Mouse (Mus musculus): ENCODE results near the gene 1700029P11Rik. TPM values are rescaled to one million over a fixed set of nuclear protein-coding genes. Genes with fewer than 3 reads are reported as not detected.
"Not testable (repeated sequence)": the region's sequence is repeated elsewhere in the genome, so short reads cannot be mapped to it uniquely, and the experiment has no call there.

1700029P11Rik gene
- total RNA-seq, 2 experiments from 2014 or later, result not detected

DNA sequence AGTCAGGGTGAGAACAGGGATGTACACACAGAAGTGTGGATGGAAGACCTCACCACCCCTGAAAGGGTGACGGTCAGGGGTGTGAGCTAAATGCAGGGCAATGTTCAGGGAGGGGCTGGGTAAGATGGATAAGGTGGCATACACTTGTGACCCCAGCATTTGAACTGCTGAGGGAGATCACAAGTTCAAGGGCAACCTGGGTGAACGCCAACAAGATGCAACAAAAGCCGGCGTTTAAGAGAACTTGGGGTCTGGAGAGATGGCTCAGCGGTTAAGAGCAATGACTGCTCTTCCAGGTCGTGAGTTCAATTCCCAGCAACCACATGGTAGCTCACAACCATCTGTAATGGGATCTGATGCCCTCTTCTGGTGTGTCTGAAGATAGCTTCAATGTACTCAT is 25.6 kb upstream of the 1700029P11Rik start:
- intact Hi-C loops (cut with DNase I), result no loop called here
- no peak for DNase-seq (ENCODE audit: low spot score in 2 of 2)

DNA sequence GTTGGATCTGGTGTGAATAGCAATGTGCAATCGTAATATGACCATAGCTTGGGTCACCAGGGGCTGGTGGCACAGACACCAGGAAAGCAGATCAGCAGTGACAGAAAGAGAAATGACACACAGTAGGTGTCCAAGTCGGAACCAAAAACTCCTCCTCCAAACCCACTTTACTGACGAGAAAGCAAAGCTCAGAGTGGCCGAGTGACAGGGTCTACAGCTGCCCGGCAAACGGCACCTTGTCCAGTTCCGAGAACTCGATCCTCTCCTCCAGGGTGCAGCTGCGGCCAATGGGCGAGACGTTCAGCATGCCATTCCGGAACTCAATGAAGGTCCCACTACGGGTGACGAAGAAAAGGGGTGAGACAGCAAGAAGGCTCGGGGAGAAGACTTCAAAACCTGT is 24.9 kb upstream of the 1700029P11Rik start:
- intact Hi-C loops (cut with DNase I), result no loop called here
- no peak for DNase-seq (ENCODE audit: low spot score in 2 of 2)

DNA sequence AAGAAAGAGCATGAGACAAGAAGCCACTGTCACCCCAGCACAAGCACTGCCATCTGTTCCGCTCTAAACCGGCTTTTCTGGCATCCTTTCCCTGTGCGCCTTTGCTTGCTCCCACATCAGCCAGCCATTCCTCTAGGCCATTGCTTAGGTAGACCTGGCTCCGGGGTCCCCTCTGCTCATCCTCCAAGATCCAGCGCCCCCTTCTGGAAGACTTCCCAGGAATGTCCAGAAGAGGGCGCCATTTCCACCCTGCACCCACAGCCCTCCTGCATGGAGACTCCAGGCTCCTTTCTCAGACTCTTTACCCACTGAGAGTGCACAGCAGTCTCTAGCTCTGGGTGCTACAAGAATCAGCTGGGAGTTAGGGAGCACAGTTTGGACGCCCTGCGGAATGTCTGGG is 23.9 kb upstream of the 1700029P11Rik start:
- DNase-seq (ENCODE audit: low spot score in 2 of 2), result peak; percentile 65 to 79
- intact Hi-C loops (cut with DNase I), result no loop called here

DNA sequence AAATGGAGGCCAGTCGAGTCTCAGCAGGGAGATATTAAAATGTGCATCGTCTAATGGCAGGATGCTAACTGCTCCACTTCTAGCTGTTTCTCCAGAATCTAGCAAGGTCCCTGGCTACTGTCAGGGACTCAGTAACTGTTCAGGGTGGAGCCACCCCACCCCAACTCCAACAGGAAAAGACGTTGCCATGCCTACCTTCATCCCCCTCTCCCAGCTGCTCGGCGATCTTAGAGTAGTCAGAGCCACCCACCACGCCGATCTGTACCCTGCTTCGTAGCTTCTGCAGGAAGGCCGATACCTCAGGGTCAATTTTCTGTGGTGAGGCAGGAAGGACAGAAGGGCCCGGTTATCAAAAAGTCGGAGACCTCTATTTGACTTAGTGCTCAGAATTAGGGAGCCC is 22.7 kb upstream of the 1700029P11Rik start:
- peak in 1 of 2 experiments; percentile 60 for DNase-seq (ENCODE audit: low spot score in 2 of 2)
- intact Hi-C loops (cut with DNase I), result no loop called here

DNA sequence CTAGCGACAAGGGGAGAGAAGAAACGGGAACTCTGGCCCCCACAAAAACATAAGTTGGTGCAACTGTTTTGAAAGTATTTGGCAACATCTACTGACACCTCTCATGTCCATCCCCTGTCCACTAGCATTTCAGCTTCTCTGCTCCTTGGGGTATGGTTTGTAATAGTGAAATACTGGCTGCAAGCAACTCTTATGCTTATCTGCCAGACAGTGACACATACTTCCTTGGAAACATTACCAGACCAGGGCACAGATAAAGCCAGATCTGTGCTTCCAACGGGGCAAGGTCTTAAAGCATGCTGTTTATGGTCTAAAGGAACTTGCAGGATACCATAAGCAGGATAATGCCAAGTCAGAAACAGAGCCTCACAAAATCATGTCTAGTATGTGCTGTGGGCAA is 21.4 kb upstream of the 1700029P11Rik start:
- DNase-seq (ENCODE audit: low spot score in 2 of 2), result no peak

DNA sequence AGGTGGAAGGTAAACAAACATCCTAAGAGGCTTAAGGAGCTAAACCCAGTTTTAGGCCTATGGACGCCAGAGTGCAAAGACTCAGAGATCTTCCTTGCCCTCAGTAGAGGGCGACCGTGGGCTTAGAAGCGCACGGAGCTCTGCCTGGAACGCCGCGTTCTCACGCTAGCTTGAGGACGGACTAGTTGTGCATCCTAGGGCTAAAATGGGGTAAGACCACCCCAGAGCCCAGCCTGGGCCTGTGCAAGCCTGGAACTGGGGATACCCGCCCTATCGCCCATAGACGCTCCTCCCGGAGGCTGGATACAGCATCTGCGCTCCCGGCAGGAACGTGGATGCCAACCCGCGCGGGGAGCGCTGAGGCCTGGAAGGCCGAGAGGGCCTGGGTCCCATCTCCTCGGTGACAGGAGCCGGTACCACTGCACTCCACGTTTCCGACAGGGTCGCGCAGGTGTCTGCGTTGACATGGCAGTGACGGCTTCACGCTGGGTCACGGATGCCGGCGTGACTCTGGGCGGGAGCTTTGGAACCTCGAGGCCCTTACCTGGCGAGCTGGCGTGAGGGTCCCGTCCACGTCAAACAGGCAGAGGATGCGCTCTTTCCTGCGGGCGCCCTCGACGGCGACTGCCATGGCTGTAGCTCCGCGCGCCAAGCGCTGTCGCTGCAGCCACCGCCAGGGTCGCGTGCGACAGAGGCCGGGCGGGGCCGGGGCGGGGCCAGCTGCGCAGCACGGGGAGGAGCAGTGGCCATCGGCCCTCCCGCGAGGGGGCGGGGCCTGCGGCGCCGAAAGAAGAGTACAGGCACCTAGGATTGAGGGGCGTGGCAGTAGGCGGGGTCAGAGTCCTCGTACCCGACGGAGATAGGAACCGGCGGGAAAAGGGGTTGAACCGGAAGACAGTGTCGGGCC is 19.9 kb upstream of the 1700029P11Rik start, which contains the start of gene Pmm1:
Gene Pmm1, minus strand, starts transcription at position 760 of the 907 bp plus-strand sequence.
- intact Hi-C loops (cut with DNase I), result loop anchor here (2.0 kb wide), 1 partner anchor 28 kb away; no protein-coding TSS in a partner anchor
- DNase-seq (ENCODE audit: low spot score in 2 of 2), result peak; percentile 97 to 98

More for the DNA sequence above, 21.4 kb upstream of the 1700029P11Rik start:
- intact Hi-C loops (cut with DNase I), result no loop called here

DNA sequence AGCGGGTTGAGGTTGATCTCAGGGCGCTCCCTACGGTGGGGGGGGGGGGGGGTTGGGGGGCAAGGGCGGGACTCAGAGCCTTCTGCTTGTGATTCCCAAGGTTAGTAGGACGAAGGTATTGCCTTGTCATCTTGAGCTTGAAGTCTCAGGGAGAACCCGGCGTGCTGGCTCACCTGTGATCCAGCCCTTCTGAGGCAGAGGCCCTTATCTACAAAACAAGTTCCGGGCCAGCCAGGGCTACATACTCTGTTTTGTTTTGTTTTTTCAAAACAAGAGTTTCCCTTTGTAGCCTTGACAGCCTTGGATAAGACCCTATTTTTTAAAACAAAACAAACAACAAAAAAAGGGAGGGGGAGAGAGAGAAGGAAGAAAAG is 19.3 kb upstream of the 1700029P11Rik start:
- intact Hi-C loops (cut with DNase I), result loop anchor here (2.0 kb wide), 1 partner anchor 28 kb away; no protein-coding TSS in a partner anchor
- no peak for DNase-seq (ENCODE audit: low spot score in 2 of 2)

DNA sequence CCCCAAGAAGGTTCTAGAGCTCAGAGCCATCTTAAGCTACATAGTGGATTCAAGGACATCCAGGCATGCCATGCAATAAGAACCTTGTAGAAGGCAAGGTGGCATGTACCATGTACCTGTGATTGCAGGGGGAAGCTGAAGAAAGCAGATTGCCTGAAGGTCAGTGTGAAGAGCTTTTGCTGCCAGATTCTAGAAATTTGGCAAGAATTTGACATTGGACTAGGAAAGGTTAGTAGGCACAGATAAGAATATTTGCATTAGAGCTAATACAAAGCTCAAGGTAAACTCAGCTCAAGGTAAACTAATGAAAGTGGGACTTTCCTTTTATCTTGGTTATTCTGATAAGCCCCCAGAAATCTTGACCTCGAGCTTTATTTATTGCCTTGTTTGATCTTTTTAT is 16.1 kb upstream of the 1700029P11Rik start:
- intact Hi-C loops (cut with DNase I), result no loop called here
- DNase-seq (ENCODE audit: low spot score in 2 of 2), result no peak

DNA sequence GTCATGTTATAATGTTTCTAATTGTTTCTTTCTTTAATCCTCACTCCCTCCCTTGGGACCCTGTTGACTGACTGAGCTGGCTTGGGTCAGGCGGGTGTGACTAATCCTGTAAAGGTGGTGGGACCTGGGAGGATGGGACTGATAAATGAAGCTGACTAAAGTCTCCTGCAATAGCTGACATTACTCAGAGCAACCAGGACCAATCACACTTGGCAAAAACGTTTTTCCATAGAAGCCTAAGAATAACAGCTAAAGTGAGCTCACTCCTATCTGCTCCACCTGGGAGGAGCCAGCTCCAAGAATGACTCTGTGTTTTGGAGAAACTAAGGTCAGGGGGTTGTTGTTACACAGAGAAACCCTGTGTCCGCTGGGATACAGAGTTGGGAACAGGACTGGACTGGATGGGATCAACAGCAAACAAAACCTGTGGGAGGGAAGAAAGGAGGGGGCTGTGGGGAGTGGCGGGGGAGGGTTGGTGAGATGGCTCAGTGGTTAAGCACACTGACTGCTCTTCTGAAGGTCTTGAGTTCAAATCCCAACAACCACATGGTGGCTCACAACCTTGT is 15.3 kb upstream of the 1700029P11Rik start:
- DNase-seq (ENCODE audit: low spot score in 2 of 2), result no peak
- intact Hi-C loops (cut with DNase I), result no loop called here

DNA sequence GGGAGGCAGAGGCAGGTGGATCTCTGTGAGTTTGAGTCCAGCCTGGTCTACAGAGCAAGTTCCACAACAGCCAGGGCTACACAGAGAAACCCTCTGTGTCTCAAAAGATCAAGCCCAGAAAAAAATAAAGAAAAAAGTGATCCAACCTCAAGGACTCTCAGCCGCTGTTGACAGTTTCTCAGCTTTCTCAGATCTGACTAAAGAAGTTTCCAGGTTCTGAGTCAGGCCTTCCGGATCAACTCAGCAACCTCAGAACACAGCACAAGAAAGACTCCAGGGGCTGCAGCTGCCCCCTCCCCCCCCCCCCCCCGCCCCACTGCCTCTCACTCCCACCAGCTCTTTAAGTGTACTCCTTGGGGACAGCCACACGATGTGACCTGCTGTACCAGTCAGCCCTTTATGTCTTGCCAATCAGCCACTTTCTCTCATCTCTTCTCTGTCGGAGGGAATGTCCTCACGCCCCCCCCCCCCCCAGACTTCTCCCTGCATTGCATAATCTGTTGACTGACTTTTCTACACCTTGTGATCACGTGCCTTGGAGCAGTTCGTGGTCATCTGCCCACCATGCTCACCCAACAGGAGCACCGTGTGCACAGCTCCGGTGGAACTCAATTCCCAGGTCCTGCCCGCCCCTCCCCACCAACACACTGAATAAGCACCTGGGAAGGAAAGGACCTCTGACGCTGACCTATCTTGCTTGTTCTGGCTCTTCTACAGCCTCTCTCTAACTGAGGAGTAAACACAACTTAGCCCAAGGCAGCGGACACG is 14.1 kb upstream of the 1700029P11Rik start:
- intact Hi-C loops (cut with DNase I), result no loop called here
- no peak for DNase-seq (ENCODE audit: low spot score in 2 of 2)

DNA sequence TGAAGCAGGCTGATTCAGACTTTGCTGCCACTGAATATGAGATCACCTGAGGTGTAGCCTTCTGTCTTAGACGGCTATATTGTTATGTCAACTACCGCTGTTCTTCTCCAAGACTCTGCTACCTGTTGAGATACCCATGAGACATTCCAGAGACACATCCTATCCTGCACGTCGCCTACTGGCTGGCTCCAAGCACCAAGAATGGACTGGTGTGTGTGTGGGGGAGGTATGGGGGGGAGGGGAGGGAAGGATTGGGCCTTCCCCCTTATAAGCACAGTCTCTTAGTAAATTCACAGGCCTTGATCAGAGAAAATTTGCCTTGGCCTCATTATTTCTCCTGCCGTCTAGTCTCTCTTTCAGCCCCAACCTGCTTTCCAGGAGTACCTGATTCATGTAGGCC is 12.5 kb upstream of the 1700029P11Rik start:
- intact Hi-C loops (cut with DNase I), result no loop called here
- no peak for DNase-seq (ENCODE audit: low spot score in 2 of 2)

DNA sequence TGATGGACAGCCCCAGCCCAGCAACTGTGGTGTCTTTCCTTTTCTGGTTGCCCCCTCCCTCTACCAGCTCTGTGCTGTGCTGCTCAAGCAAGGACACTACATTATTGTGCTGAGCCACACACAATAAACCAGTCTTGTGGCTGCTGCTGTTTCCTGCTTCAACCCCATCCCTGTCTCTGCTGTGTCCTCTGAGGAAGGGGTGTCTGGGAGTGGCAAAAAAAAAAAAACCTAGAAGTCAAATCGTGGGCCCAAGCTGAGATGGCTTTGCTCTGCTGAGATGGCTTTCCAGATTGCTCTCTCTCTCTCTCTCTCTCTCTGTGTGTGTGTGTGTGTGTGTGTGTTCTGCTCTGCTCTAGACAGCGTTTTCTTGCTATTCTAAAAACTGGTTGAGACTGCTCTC is 11.9 kb upstream of the 1700029P11Rik start:
- intact Hi-C loops (cut with DNase I), result no loop called here
- no peak for DNase-seq (ENCODE audit: low spot score in 2 of 2)

DNA sequence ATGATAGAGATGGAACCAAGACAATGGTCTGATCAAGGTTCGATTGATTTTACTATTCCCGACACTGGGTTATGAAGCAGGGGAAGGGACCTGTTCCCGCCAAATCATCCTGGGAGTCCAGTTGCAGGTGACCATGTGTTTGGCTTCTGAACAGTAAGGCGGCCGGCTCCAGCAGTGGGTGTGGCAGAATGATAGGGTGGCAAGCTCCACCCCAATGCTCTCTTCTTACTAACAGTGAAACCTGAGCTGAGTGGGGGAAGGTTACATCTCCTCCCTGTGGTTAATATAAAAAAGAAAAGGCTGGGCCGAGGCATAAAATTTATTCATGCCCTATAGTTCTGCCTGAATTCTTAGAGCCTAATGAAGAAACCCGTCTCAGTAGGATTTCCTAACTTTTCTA is 11.2 kb upstream of the 1700029P11Rik start:
- intact Hi-C loops (cut with DNase I), result no loop called here
- no peak for DNase-seq (ENCODE audit: low spot score in 2 of 2)

DNA sequence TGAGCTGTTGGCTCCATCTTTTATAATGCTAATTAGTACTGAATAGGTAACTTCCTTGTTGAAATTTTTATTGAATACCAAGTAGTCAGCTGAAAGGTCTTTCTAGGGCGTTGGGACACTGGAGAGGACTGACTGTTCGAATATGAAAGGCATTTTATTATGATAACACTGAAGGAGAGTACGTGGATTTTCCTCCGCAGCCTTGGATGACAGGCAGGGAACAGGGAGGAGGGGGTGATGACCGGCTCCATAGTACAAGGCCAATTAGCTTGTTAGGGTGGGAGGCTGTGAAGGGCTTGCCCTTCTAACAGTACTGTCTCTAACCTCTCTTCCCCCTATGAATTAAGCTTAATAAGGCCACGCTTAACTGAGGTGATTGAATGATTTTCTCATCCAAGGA is 10.7 kb upstream of the 1700029P11Rik start:
- DNase-seq (ENCODE audit: low spot score in 2 of 2); intact Hi-C loops (cut with DNase I): not testable (repeated sequence)

DNA sequence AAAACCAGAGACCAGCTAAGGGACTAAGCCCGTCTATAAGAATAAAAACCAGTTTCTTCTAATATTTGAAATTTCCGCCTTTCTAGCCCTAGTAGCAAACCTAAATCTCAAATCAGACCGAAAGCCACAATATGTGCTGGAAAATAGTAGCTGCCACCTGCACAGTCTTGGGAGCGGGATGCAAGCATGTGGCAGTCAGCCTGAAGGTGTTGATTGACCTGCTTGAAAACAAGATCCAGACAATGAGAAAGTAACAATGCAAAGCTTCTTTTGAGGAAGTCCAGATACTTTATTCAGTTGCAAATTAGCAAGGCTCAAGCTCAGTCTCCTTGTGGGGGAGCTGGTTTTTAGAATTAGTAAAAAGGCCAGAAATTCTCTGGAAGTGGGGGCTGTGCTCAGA is 9.8 kb upstream of the 1700029P11Rik start:
- intact Hi-C loops (cut with DNase I), result not testable (repeated sequence)

DNA sequence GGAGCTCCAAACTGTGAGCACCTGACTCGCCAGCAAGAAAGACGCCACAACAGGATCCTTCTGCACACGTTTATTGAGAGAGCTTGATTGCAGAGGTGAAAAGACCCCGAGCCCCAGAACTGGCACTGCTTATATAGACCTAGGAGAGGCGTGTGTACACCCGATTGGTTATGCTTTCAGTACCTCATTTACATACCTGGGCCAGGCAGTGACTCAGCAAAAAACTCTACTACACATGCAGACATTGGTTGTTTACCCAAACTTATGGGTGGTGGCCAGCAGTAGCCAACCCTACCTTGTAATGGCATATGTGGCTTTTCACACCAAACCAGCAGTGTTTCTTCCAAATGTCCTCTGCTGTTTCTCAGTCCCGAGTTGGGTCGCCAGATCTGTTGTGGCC is 5.2 kb upstream of the 1700029P11Rik start:
- DNase-seq (ENCODE audit: low spot score in 2 of 2); intact Hi-C loops (cut with DNase I): not testable (repeated sequence)

More for the DNA sequence above, 9.8 kb upstream of the 1700029P11Rik start:
- DNase-seq (ENCODE audit: low spot score in 2 of 2), result not testable (repeated sequence)

DNA sequence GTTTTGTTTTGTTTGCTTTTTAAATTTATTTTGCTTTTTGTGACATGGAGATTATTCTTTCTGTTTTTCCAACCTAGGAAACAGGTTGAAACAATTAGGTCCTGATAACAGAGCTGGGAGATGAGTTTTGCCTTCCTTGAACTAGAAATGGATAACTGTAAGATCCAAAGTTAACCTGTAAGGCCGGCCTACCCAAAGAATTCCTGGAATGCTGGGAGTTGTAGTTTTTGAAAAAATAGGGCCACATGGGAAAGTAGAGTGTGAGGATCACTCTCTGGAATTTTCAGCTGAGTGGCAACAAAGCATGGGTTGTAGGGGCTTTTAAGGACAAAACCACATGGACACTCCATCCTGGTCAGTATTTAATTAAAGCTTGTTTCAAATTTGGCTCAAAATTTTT is 1.8 kb downstream of the 1700029P11Rik start:
- intact Hi-C loops (cut with DNase I), result no loop called here
- no peak for DNase-seq (ENCODE audit: low spot score in 2 of 2)

DNA sequence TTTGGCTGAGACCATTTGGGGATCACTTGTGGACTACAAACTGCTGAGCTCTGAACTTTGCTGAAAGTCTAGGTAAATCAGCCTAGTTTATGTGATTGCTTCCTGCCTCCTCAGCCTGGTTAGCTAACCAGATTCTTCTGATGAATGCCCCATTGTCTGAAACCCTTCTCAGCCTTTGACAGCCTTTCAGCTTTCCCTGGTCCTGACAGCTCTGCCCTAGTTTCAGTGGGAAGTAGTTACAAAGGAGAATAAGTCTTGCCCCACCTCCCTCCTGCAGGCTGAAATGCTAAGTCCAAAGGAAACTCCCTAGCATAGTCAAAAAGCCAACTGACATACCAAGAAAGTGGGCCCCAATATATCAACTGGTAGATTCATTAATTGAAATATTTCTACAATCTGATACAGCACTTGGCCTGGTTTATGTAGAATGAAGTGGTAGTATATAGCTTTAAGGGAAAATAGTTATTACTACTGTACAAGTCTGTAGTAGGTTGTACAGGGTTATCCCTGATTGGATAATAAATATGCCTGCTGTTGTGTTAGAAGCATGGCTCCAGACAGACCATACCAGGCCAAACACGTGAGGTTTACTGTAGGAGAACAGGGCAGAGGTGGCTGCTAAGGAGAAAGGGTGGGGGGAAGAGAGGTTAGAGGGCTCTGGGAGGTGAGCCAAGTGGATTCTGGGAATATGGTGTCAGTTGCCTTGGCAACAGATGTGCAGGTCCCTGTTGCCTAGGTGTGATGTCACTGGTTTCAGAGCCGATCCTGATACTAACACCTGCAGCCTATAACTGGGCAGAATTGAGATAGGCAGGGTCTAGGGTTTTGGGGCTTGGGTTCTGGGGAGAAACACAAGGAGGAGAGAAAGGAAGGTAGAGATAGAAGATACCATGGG is 5.2 kb downstream of the 1700029P11Rik start:
- DNase-seq (ENCODE audit: low spot score in 2 of 2), result no peak
- intact Hi-C loops (cut with DNase I), result loop anchor here (5.0 kb wide), 1 partner anchor 48 kb away; the partner anchor contains the start of gene Csdc2

DNA sequence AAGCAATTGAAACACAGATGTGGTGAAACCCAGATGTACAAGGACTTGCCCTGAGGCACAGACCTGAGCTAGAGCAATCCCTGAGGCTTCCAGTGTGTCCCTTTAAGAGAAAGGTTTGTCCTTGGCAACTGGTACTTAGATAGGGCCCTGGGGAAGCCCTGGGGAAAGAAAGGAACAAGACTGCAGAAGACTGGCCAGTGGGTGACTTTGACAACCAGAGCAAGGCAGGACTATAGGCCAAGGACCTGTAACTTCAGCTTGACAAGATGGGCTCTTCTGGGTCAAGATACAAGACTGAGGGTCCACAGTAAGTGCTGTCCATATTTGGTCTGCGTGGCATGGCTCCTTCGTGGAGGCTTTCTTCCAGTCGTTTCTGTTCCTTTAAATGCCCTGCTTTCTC is 7.3 kb downstream of the 1700029P11Rik start, which contains the start of gene Xrcc6:
Gene Xrcc6, plus strand, starts transcription at position 190 of the 400 bp plus-strand sequence.
- intact Hi-C loops (cut with DNase I), result loop anchor here (2.0 to 5.0 kb wide), 2 partner anchors 27 to 50 kb away; partner anchors contain the start of genes Csdc2 and Pmm1
- no peak for DNase-seq (ENCODE audit: low spot score in 2 of 2)
